Mouse (Mus musculus) layer of hippocampus, adult 8-10 months (tissue): Measurements from ENCODE around the gene Tmem87a. TPM values are rescaled to one million over a fixed set of nuclear protein-coding genes. Genes with fewer than 3 reads are reported as not detected.

Experiments used
- DNase-seq, 2 experiments: peaks; one replicate each; pipeline ENCODE4 v3.0.0; 2022; ENCODE audit warnings: low spot score in 2 of 2
- total RNA-seq, 4 experiments: library from RNA; stranded (reverse); gene quantifications; 2 replicates each; pipeline ENCODE4 v1.2.4; 2022

Gene Tmem87a
- total RNA-seq, 4 experiments from 2014 or later: 37.5 to 46.4 (median 40.1) TPM

- no peak for DNase-seq
Measured at GRCm38 (mm10) chr2:120367416-120368207, 36.3 kb downstream of the Tmem87a start.

- DNase-seq: no peak
Measured at GRCm38 (mm10) chr2:120366501-120366900, 37.4 kb downstream of the Tmem87a start.

GRCm38 (mm10) chr2:120360425-120360824 lies 43.5 kb downstream of the Tmem87a start:
- no peak for DNase-seq

- DNase-seq: peak; percentile 83
Measured at GRCm38 (mm10) chr2:120352682-120353646, 50.9 kb downstream of the Tmem87a start, which contains the start of gene Vps39. TSS of gene Vps39 (minus strand) at chr2:120353137.

GRCm38 (mm10) chr2:120351321-120351720 lies 52.6 kb downstream of the Tmem87a start:
- DNase-seq: no peak

GRCm38 (mm10) chr2:120348120-120348519 lies 55.8 kb downstream of the Tmem87a start:
- DNase-seq: no peak

- no peak for DNase-seq
Measured at GRCm38 (mm10) chr2:120341741-120342140, 62.2 kb downstream of the Tmem87a start.

GRCm38 (mm10) chr2:120337886-120338285 lies 66.0 kb downstream of the Tmem87a start:
- no peak for DNase-seq

GRCm38 (mm10) chr2:120331575-120331974 lies 72.3 kb downstream of the Tmem87a start:
- DNase-seq: no peak

GRCm38 (mm10) chr2:120315077-120315476 lies 88.8 kb downstream of the Tmem87a start:
- no peak for DNase-seq

- no peak for DNase-seq
Measured at GRCm38 (mm10) chr2:120314487-120314886, 89.4 kb downstream of the Tmem87a start.

GRCm38 (mm10) chr2:120313976-120314375 lies 89.9 kb downstream of the Tmem87a start, which contains the start of gene Pla2g4f:
TSS of gene Pla2g4f (minus strand) at chr2:120314165.
- DNase-seq: no peak

- no peak for DNase-seq
Measured at GRCm38 (mm10) chr2:120312276-120312825, 91.6 kb downstream of the Tmem87a start.

Other genes with a start within 250 kb of the Tmem87a start
- 10 to 100 TPM in 2 of 4 experiments, 1 to 10 TPM in 2; 7.9 to 19.0 (median 12.0) TPM for gene Ehd4, start 249.5 kb downstream of the Tmem87a start, total RNA-seq
- gene Pla2g4e, start 158.8 kb downstream of the Tmem87a start, total RNA-seq: 10 to 100 TPM; 12.0 to 16.9 (median 13.3) TPM
- not detected for gene Pla2g4d, start 114.9 kb downstream of the Tmem87a start, total RNA-seq
- not detected for gene Pla2g4f, start 89.9 kb downstream of the Tmem87a start, total RNA-seq
- 10 to 100 TPM; 63.9 to 80.8 (median 71.4) TPM for gene Vps39, start 51.0 kb downstream of the Tmem87a start, total RNA-seq
- 10 to 100 TPM; 12.1 to 19.1 (median 15.2) TPM for gene Ganc, start 217 bp downstream of the Tmem87a start, total RNA-seq
- 10 to 100 TPM; 13.1 to 22.5 (median 17.3) TPM for gene Capn3, start 51.9 kb upstream of the Tmem87a start, total RNA-seq
- gene Zfp106, start 159.7 kb upstream of the Tmem87a start, total RNA-seq: 100 to 1,000 TPM; 144 to 174 (median 166) TPM
- gene Snap23, start 163.6 kb upstream of the Tmem87a start, total RNA-seq: 10 to 100 TPM; 22.2 to 31.8 (median 26.0) TPM
- 10 to 100 TPM; 14.3 to 16.0 (median 15.3) TPM for gene Haus2, start 205.3 kb upstream of the Tmem87a start, total RNA-seq
- 10 to 100 TPM; 25.7 to 36.2 (median 33.4) TPM for gene Lrrc57, start 205.4 kb upstream of the Tmem87a start, total RNA-seq
- 10 to 100 TPM; 10.1 to 13.8 (median 12.9) TPM for gene Stard9, start 225.0 kb upstream of the Tmem87a start, total RNA-seq